Mouse (Mus musculus) limb, embryonic 14.5 days (tissue): ENCODE results near the gene Dnah7a. TPM values are rescaled to one million over a fixed set of nuclear protein-coding genes. Genes with fewer than 3 reads are reported as not detected.
"Not testable (repeated sequence)": the region's sequence is repeated elsewhere in the genome, so short reads cannot be mapped to it uniquely, and the experiment has no call there.

Experiments
- ATAC-seq: fragments of 200-750 bp; cut with Nextera tagmentation; 2 replicates; pipeline ENCODE4 v1.8.0; 2017; ENCODE audit warnings: low read depth, moderate number of reproducible peaks, moderate TSS enrichment; ENCODE audit not compliant: low FRiP score
- DNase-seq: peaks from one replicate; pipeline ENCODE4 v3.0.0-alpha.2; 2015; ENCODE audit warnings: low spot score
- H3K27ac ChIP-seq: fragments of 300-500 bp; sonication (generic); replicated peaks from 2 replicates; pipeline ENCODE4 v1.5.1; 2014; ENCODE audit warnings: low read depth, mild to moderate bottlenecking, low read length, moderate library complexity, mixed read lengths
- H3K27me3 ChIP-seq: fragments of 300-500 bp; sonication (generic); 2 replicates; pipeline ENCODE4 v1.6.1; 2014; ENCODE audit warnings: low read length, mixed read lengths; ENCODE audit not compliant: control insufficient read depth, insufficient read depth
- H3K36me3 ChIP-seq: fragments of 300-500 bp; sonication (generic); 2 replicates; pipeline ENCODE4 v1.6.1; 2014; ENCODE audit warnings: mild to moderate bottlenecking, low read length, moderate library complexity, mixed read lengths; ENCODE audit not compliant: control insufficient read depth, insufficient read depth
- H3K4me1 ChIP-seq: fragments of 300-500 bp; sonication (generic); 2 replicates; pipeline ENCODE4 v1.6.1; 2014; ENCODE audit warnings: antibody characterized with exemption, low read length, mixed read lengths; ENCODE audit not compliant: control insufficient read depth, insufficient read depth
- H3K4me2 ChIP-seq: fragments of 300-500 bp; sonication (generic); replicated peaks from 2 replicates; pipeline ENCODE4 v1.6.1; 2014; ENCODE audit warnings: low read depth, mild to moderate bottlenecking, low read length, moderate library complexity; ENCODE audit not compliant: severe bottlenecking
- H3K4me3 ChIP-seq: fragments of 300-500 bp; sonication (generic); replicated peaks from 2 replicates; pipeline ENCODE4 v1.5.1; 2014; ENCODE audit warnings: low read length
- H3K9ac ChIP-seq: fragments of 300-500 bp; sonication (generic); 2 replicates; pipeline ENCODE4 v1.6.1; 2014; ENCODE audit warnings: mild to moderate bottlenecking, low read depth, low read length, moderate library complexity; ENCODE audit not compliant: severe bottlenecking
- H3K9me3 ChIP-seq: fragments of 300-500 bp; sonication (generic); 2 replicates; pipeline ENCODE4 v1.6.1; 2016; ENCODE audit warnings: low read length; ENCODE audit not compliant: control insufficient read depth
- POLR2A ChIP-seq: fragments of 200-500 bp; IDR thresholded peaks from 2 replicates; pipeline ENCODE4 v1.8.0; 2012; ENCODE audit warnings: inconsistent platforms, mild to moderate bottlenecking, moderate library complexity, borderline replicate concordance; ENCODE audit not compliant: insufficient read depth, insufficient read length; ENCODE audit errors: extremely low read depth
- WGBS: fragments of 180-500 bp; shearing (Covaris S2); extraction: QIAGEN DNeasy Blood & Tissue Kit; methylation state at CpG from one replicate; pipeline ENCODE4 v1.1.7; 2014; 5-methylcytosine and 5-hydroxymethylcytosine counted together
- microRNA-seq: library from miRNA; unstranded; fragments of <30 nt; microRNA quantifications from one replicate; pipeline ENCODE4, GENCODE M21; 2016
- polyA plus RNA-seq, 2 experiments: library from polyadenylated mRNA; depleted of rRNA in 1 of 2; stranded (reverse) in 1 of 2; unstranded in 1 of 2; fragments of >200 nt; fragmentation: Nextera tagmentation in 1 of 2; extraction: Ambion mirVana in 1 of 2; gene quantifications; 2 replicates each; pipeline versions ENCODE4 v1.2.1 to v1.2.3; 2012 to 2014

The Dnah7a gene
- polyA plus RNA-seq, 2 experiments, result 0.83 to 1.5 TPM

GRCm38 (mm10) chr1:53377731-53378130 is 328.9 kb downstream of the Dnah7a start:
- no peak for DNase-seq
- no peak overlapping the region for H3K27ac ChIP-seq
- TF ChIP-seq POLR2A, result no peak
- no peaks in the 10 kb centered on the region for H3K9me3 ChIP-seq
- H3K9ac ChIP-seq, result no peak overlapping the region
- no peak for ATAC-seq
- 79% methylated on average over 3 of the region's 3 CpGs for WGBS
- H3K4me2 ChIP-seq, result no peak overlapping the region
- no peaks in the 10 kb centered on the region for H3K36me3 ChIP-seq
- H3K4me1 ChIP-seq, result no peaks in the 10 kb centered on the region
- H3K27me3 ChIP-seq, result no peaks in the 10 kb centered on the region
- H3K4me3 ChIP-seq, result no peak overlapping the region

- not testable (repeated sequence) for H3K4me1 ChIP-seq, H3K9me3 ChIP-seq, H3K4me3 ChIP-seq, H3K9ac ChIP-seq, H3K4me2 ChIP-seq, H3K36me3 ChIP-seq, H3K27me3 ChIP-seq, ATAC-seq, DNase-seq, H3K27ac ChIP-seq
- WGBS, result 89% methylated on average over 2 of the region's 2 CpGs
Observed at GRCm38 (mm10) chr1:53375965-53376364, 330.6 kb downstream of the Dnah7a start.

DNA sequence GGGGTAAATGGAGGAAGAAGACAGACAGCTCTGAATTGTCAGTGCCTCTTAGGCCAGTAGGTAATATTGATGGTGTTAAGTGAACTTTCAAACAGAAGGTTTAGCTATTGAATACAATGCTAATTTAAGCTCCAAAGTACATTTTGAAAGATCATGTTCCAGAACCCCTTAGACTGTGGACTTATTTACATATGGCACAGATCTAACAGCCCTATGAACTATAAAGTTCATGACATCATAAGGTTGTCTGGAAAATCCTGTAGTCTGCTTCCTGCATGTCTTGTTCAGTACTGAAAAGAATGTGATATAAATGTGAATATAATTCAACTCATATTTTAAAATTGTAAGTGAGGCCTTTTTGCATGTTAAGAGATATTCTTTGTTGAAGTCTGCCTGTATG is 347.6 kb downstream of the Dnah7a start:
- H3K9me3 ChIP-seq, result no peaks in the 10 kb centered on the region
- H3K36me3 ChIP-seq, result no peaks in the 10 kb centered on the region
- no peaks in the 10 kb centered on the region for H3K4me1 ChIP-seq
- no peak overlapping the region for H3K27ac ChIP-seq
- H3K9ac ChIP-seq, result no peak overlapping the region
- H3K27me3 ChIP-seq, result no peaks in the 10 kb centered on the region
- DNase-seq (no peak), ATAC-seq (no peak)
- no peak overlapping the region for H3K4me2 ChIP-seq
- H3K4me3 ChIP-seq, result no peak overlapping the region
- TF ChIP-seq POLR2A, result no peak

GRCm38 (mm10) chr1:53352327-53353261 is 354.0 kb downstream of the Dnah7a start, which contains the start of the genes Asdurf, Gm28551 and Asnsd1:
Gene Asdurf (minus strand): TSS chr1:53352619.
Gene Gm28551 (minus strand): TSS chr1:53352667.
Gene Asnsd1 (minus strand): TSS chr1:53352752.
- Histone ChIP-seq H3K27ac (peak within 1 kb of the TSS; percentile 83), H3K4me2 (peak within 1 kb of the TSS; percentile 56), H3K36me3 (peaks cover 15% of the 10 kb centered on the region), H3K27me3 (no peaks in the 10 kb centered on the region), H3K9ac (peak within 1 kb of the TSS; percentile 87), H3K4me3 (peak within 1 kb of the TSS; percentile 83), H3K4me1 (peaks cover 6% of the 10 kb centered on the region), H3K9me3 (no peaks in the 10 kb centered on the region)
- under 1% methylated on average over 37 of the region's 44 CpGs for WGBS
- TF ChIP-seq POLR2A, result peak; percentile 86; the same call in 1 of the 2 replicates
- ATAC-seq, result peak; percentile 100
- peak; percentile 97 for DNase-seq

Small RNAs within 50 kb of the gene (microRNA-seq; reads per million reads assigned to microRNA genes)
- not detected for gene Gm25240

Other genes starting within 250 kb of the Dnah7a start
- gene Stk17b, start 78.4 kb upstream of the Dnah7a start, polyA plus RNA-seq (2012; rRNA removed), result 6.2 and 6.4 TPM in 2 replicates
- gene Stk17b, start 78.4 kb upstream of the Dnah7a start, polyA plus RNA-seq (2014; fragmentation: Nextera tagmentation; extraction: Ambion mirVana), result 14.7 and 15.0 TPM in 2 replicates